Comparison of ENCODE assay signal across 16 mouse cellular contexts in the genomic region with DNA sequence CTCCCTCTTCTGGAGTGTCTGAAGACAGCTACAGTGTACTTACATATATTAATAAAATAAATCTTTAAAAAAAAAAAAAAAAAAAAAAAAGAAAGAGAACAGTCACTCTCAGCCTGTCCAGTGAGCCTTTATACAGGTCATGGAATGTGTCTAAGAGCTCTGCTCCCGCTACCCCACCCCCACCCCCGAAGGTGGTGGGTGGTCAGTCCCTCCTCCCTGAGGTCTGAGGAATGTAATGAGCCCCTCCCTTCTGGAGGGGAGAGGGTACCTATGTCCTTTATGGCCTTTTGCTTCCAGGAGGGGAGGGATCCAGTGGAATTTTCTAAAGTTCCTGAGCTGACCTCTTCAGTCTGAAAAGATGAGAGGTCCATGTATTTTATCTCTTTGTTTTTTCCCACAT.
"Had no signal": no experiment of that assay in that cellular context is flagged by ENCODE, and none has a peak within 500 bp of the region (broad histone marks: within the 10 kb centered on the region; RNA-seq: fewer than 3 reads in every experiment).

No protein-coding gene starts in this region.

- H3K9ac ChIP-seq: liver, embryonic 12.5 days; liver, embryonic 15.5 days; lung, embryonic 15.5 days; midbrain, embryonic 13.5 days; stomach, embryonic 15.5 days had no signal

- H3K4me3 ChIP-seq: liver, embryonic 12.5 days; liver, embryonic 15.5 days; lung, embryonic 15.5 days; midbrain, embryonic 13.5 days; stomach, embryonic 15.5 days had no signal

- H3K36me3 ChIP-seq: liver, embryonic 12.5 days; liver, embryonic 15.5 days; lung, embryonic 15.5 days; midbrain, embryonic 13.5 days; stomach, embryonic 15.5 days had no signal

- H3K4me2 ChIP-seq: liver, embryonic 12.5 days; liver, embryonic 15.5 days; lung, embryonic 15.5 days; midbrain, embryonic 13.5 days; stomach, embryonic 15.5 days had no signal

- ATAC-seq: intestine, postnatal 0 days; liver, embryonic 12.5 days; midbrain, embryonic 13.5 days; midbrain, embryonic 16.5 days had no signal

- H3K4me1 ChIP-seq: liver, embryonic 12.5 days; liver, embryonic 15.5 days; lung, embryonic 15.5 days; stomach, embryonic 15.5 days had no signal

- H3K27ac ChIP-seq: kidney, postnatal 0 days; liver, embryonic 12.5 days; liver, embryonic 15.5 days; lung, embryonic 15.5 days; midbrain, embryonic 13.5 days; stomach, embryonic 15.5 days had no signal

- H3K9me3 ChIP-seq: liver, embryonic 12.5 days; liver, embryonic 15.5 days; lung, embryonic 15.5 days; midbrain, embryonic 13.5 days; stomach, embryonic 15.5 days had no signal

- DNase-seq: kidney, adult 2 months; kidney, postnatal 36 days; left cerebral cortex, postnatal 4 days; liver; lung, adult 18-20 months; lung, postnatal 10 days; lung, postnatal 4 days; thymus, postnatal 25 days had no signal

- H3K27me3 ChIP-seq: liver, embryonic 12.5 days; liver, embryonic 15.5 days; lung, embryonic 15.5 days; midbrain, embryonic 13.5 days; stomach, embryonic 15.5 days had no signal
